Mouse (Mus musculus) CH12.LX (cell line): Measurements from ENCODE around the gene Rufy1. TPM values are rescaled to one million over a fixed set of nuclear protein-coding genes. Genes with fewer than 3 reads are reported as not detected.

Source experiments
- DNase-seq: peaks from one replicate; pipeline ENCODE4 v3.0.0-alpha.2; 2013; ENCODE audit errors: extremely low read depth
- H3K27ac ChIP-seq: 2 replicates; pipeline ENCODE4 v1.5.1; 2012; ENCODE audit warnings: low read depth, mild to moderate bottlenecking, control low read depth, moderate library complexity; ENCODE audit not compliant: insufficient read depth
- H3K27me3 ChIP-seq: replicated peaks from 2 replicates; pipeline ENCODE3; 2012; ENCODE audit warnings: inconsistent platforms
- H3K36me3 ChIP-seq, 2 experiments: replicated peaks in 1 of 2; 2 replicates each; pipeline versions ENCODE3 to v1.6.1; 2012; ENCODE audit warnings: inconsistent platforms in 1 of 2, low read length in 1 of 2, mild to moderate bottlenecking in 1 of 2, mixed read lengths in 1 of 2, moderate library complexity in 1 of 2; ENCODE audit not compliant: control insufficient read depth in 1 of 2, insufficient read depth in 1 of 2
- H3K4me1 ChIP-seq, 2 experiments: 2 replicates each; pipeline ENCODE4 v1.6.1; 2012; ENCODE audit warnings: inconsistent platforms in 1 of 2, moderate library complexity in 1 of 2; ENCODE audit not compliant: insufficient read depth in 2 of 2, control insufficient read depth in 1 of 2
- H3K4me2 ChIP-seq: 2 replicates; pipeline ENCODE4 v1.6.1; 2012; ENCODE audit warnings: low read depth, mild to moderate bottlenecking, control low read depth; ENCODE audit not compliant: poor library complexity, insufficient read depth, severe bottlenecking
- H3K4me3 ChIP-seq, 3 experiments: fragments of 150-350 bp in 1 of 3; sonication (generic) in 1 of 3; replicated peaks in 1 of 3; 2 replicates each; pipeline versions ENCODE3 to v1.5.1; 2011 to 2012; ENCODE audit warnings: low read depth in 2 of 3, low read length in 2 of 3, mild to moderate bottlenecking in 2 of 3, moderate library complexity in 2 of 3, control low read depth in 1 of 3, improper control_type of control experiment in 1 of 3, inconsistent platforms in 1 of 3, mixed read lengths in 1 of 3; ENCODE audit not compliant: poor library complexity in 1 of 3
- H3K79me2 ChIP-seq: replicated peaks from 2 replicates; pipeline ENCODE4 v1.6.1; 2012; ENCODE audit warnings: mild to moderate bottlenecking, moderate library complexity; ENCODE audit not compliant: control insufficient read depth, poor library complexity, insufficient read depth, severe bottlenecking; ENCODE audit errors: extremely low read depth
- H3K9ac ChIP-seq: 2 replicates; pipeline ENCODE4 v1.6.1; 2012; ENCODE audit warnings: low read depth, mild to moderate bottlenecking, control low read depth, moderate library complexity; ENCODE audit not compliant: insufficient read depth
- H3K9me3 ChIP-seq: replicated peaks from 2 replicates; pipeline ENCODE3; 2012; ENCODE audit warnings: low read length, inconsistent platforms, mixed read lengths
- BHLHE40 ChIP-seq: IDR thresholded peaks from 2 replicates; pipeline ENCODE4 v1.6.1; 2011; ENCODE audit warnings: mild to moderate bottlenecking, low read depth, low read length, improper control_type of control experiment
- CHD1 ChIP-seq: IDR thresholded peaks from 2 replicates; pipeline ENCODE4 v1.6.1; 2012; ENCODE audit warnings: low read depth, low read length, improper control_type of control experiment, inconsistent platforms
- CHD2 ChIP-seq: IDR thresholded peaks from 2 replicates; pipeline ENCODE4 v1.6.1; 2011; ENCODE audit warnings: low read length, improper control_type of control experiment
- CTCF ChIP-seq, 2 experiments: IDR thresholded peaks in 1 of 2; conservative IDR thresholded peaks in 1 of 2; 2 replicates each; pipeline ENCODE4 v1.5.1; 2011 to 2012; ENCODE audit warnings: low read depth in 2 of 2, low read length in 2 of 2, improper control_type of control experiment in 1 of 2, inconsistent platforms in 1 of 2, mild to moderate bottlenecking in 1 of 2, moderate library complexity in 1 of 2
- E2F4 ChIP-seq: IDR thresholded peaks from 2 replicates; pipeline ENCODE4 v1.6.1; 2011; ENCODE audit warnings: low read depth, low read length, improper control_type of control experiment; ENCODE audit not compliant: insufficient replicate concordance
- ELF1 ChIP-seq: IDR thresholded peaks from 2 replicates; pipeline ENCODE4 v1.6.1; 2014; ENCODE audit warnings: low read depth, mild to moderate bottlenecking, inconsistent platforms, low read length, improper control_type of control experiment
- EP300 ChIP-seq: IDR thresholded peaks from 2 replicates; pipeline ENCODE4 v1.6.1; 2011; ENCODE audit warnings: low read length, improper control_type of control experiment
- ETS1 ChIP-seq: conservative IDR thresholded peaks from 2 replicates; pipeline ENCODE4 v1.6.1; 2012; ENCODE audit warnings: low read depth, mild to moderate bottlenecking, inconsistent platforms, low read length, improper control_type of control experiment, moderate library complexity
- HCFC1 ChIP-seq: IDR thresholded peaks from 2 replicates; pipeline ENCODE4 v1.6.1; 2012; ENCODE audit warnings: low read depth, mild to moderate bottlenecking, inconsistent platforms, low read length, improper control_type of control experiment
- JUND ChIP-seq: conservative IDR thresholded peaks from 2 replicates; pipeline ENCODE4 v1.6.1; 2011; ENCODE audit warnings: low read depth, low read length, improper control_type of control experiment
- MAFK ChIP-seq: IDR thresholded peaks from 2 replicates; pipeline ENCODE4 v1.6.1; 2011; ENCODE audit warnings: low read length, improper control_type of control experiment; ENCODE audit not compliant: insufficient replicate concordance
- MAZ ChIP-seq: IDR thresholded peaks from 2 replicates; pipeline ENCODE4 v1.6.1; 2012; ENCODE audit warnings: low read depth, mild to moderate bottlenecking, inconsistent platforms, low read length, improper control_type of control experiment, moderate library complexity
- MEF2A ChIP-seq: IDR thresholded peaks from 2 replicates; pipeline ENCODE4 v1.6.1; 2014; ENCODE audit warnings: low read depth, mild to moderate bottlenecking, inconsistent platforms, low read length, improper control_type of control experiment, borderline replicate concordance
- MXI1 ChIP-seq: IDR thresholded peaks from 2 replicates; pipeline ENCODE4 v1.6.1; 2011; ENCODE audit warnings: mild to moderate bottlenecking, low read depth, low read length, improper control_type of control experiment
- NELFE ChIP-seq: IDR thresholded peaks from 2 replicates; pipeline ENCODE4 v1.6.1; 2011; ENCODE audit warnings: low read depth, low read length, improper control_type of control experiment
- NRF1 ChIP-seq: IDR thresholded peaks from 2 replicates; pipeline ENCODE4 v1.6.1; 2014; ENCODE audit warnings: low read depth, mild to moderate bottlenecking, inconsistent platforms, low read length, improper control_type of control experiment, moderate library complexity
- PAX5 ChIP-seq: IDR thresholded peaks from 2 replicates; pipeline ENCODE4 v1.6.1; 2012; ENCODE audit warnings: low read length, inconsistent platforms, mixed read lengths
- POLR2A ChIP-seq: IDR thresholded peaks from 2 replicates; pipeline ENCODE4 v1.6.1; 2011; ENCODE audit warnings: low read depth, mild to moderate bottlenecking, improper control_type of control experiment, low read length
- POLR2AphosphoS2 ChIP-seq: IDR thresholded peaks from 2 replicates; pipeline ENCODE4 v1.6.1; 2011; ENCODE audit warnings: low read depth, low read length, improper control_type of control experiment
- RAD21 ChIP-seq: IDR thresholded peaks from 2 replicates; pipeline ENCODE4 v1.6.1; 2011; ENCODE audit warnings: low read depth, mild to moderate bottlenecking, low read length, improper control_type of control experiment, moderate library complexity
- RCOR1 ChIP-seq: conservative IDR thresholded peaks from 2 replicates; pipeline ENCODE4 v1.6.1; 2012; ENCODE audit warnings: low read depth, mild to moderate bottlenecking, inconsistent platforms, low read length, improper control_type of control experiment
- SIN3A ChIP-seq: IDR thresholded peaks from 2 replicates; pipeline ENCODE4 v1.6.1; 2012; ENCODE audit warnings: low read length, improper control_type of control experiment, inconsistent platforms
- SMC3 ChIP-seq: IDR thresholded peaks from 2 replicates; pipeline ENCODE4 v1.6.1; 2011; ENCODE audit warnings: low read depth, low read length, improper control_type of control experiment
- TBP ChIP-seq: conservative IDR thresholded peaks from 2 replicates; pipeline ENCODE4 v1.6.1; 2011; ENCODE audit warnings: low read depth, low read length, improper control_type of control experiment
- TCF12 ChIP-seq: IDR thresholded peaks from 2 replicates; pipeline ENCODE4 v1.6.1; 2014; ENCODE audit warnings: low read depth, mild to moderate bottlenecking, inconsistent platforms, low read length, improper control_type of control experiment
- UBTF ChIP-seq: IDR thresholded peaks from 2 replicates; pipeline ENCODE4 v1.6.1; 2012; ENCODE audit warnings: low read depth, mild to moderate bottlenecking, inconsistent platforms, low read length, improper control_type of control experiment, moderate library complexity
- USF1 ChIP-seq: IDR thresholded peaks from 2 replicates; pipeline ENCODE4 v1.6.1; 2014; ENCODE audit warnings: low read depth, mild to moderate bottlenecking, inconsistent platforms, low read length, improper control_type of control experiment
- USF2 ChIP-seq: conservative IDR thresholded peaks from 2 replicates; pipeline ENCODE4 v1.6.1; 2011; ENCODE audit warnings: low read depth, low read length, improper control_type of control experiment
- ZC3H11A ChIP-seq: IDR thresholded peaks from 2 replicates; pipeline ENCODE4 v1.6.1; 2012; ENCODE audit warnings: low read depth, mild to moderate bottlenecking, inconsistent platforms, low read length, improper control_type of control experiment
- ZKSCAN1 ChIP-seq: IDR thresholded peaks from 2 replicates; pipeline ENCODE4 v1.6.1; 2012; ENCODE audit warnings: low read depth, inconsistent platforms, low read length, improper control_type of control experiment, borderline replicate concordance
- ZMIZ1 ChIP-seq: IDR thresholded peaks from 2 replicates; pipeline ENCODE4 v1.6.1; 2012; ENCODE audit warnings: low read depth, mild to moderate bottlenecking, inconsistent platforms, low read length, improper control_type of control experiment
- ZNF384 ChIP-seq: IDR thresholded peaks from 2 replicates; pipeline ENCODE4 v1.6.1; 2012; ENCODE audit warnings: low read depth, low read length, improper control_type of control experiment, inconsistent platforms
- dilution Hi-C: fragments of 300-500 bp; cut with MboI; formaldehyde crosslinking; loops from 2 replicates; pipeline ENCODE4 v1.14.3; 2020; ENCODE audit warnings: low sequenced_read_pairs; ENCODE audit not compliant: extremely low pct_unique_long_range_greater_than_20kb, extremely low pct_ligation_motif_present
- in situ Hi-C: fragments of 300-500 bp; cut with MboI; formaldehyde crosslinking; loops from 3 replicates; pipeline ENCODE4 v1.14.3; 2019; ENCODE audit warnings: low sequenced_read_pairs, low pct_ligation_motif_present, low pct_unique_long_range_greater_than_20kb, mixed read lengths
- polyA plus RNA-seq: library from polyadenylated mRNA; unstranded; fragments of >175 nt; gene quantifications from 2 replicates; pipeline ENCODE4 v1.2.1, GENCODE M21; 2012; ENCODE audit warnings: low read depth; ENCODE audit not compliant: insufficient read length
- total RNA-seq, 2 experiments: library from RNA; depleted of rRNA; stranded (reverse); fragments of 300-350 nt in 1 of 2; fragments of >200 nt in 1 of 2; gene quantifications; 2 replicates each; pipeline ENCODE4 v1.2.3; 2012 to 2014

Gene Rufy1
- total and polyA plus RNA-seq, 3 experiments = 11.0 to 21.3 (median 18.0) TPM

DNA sequence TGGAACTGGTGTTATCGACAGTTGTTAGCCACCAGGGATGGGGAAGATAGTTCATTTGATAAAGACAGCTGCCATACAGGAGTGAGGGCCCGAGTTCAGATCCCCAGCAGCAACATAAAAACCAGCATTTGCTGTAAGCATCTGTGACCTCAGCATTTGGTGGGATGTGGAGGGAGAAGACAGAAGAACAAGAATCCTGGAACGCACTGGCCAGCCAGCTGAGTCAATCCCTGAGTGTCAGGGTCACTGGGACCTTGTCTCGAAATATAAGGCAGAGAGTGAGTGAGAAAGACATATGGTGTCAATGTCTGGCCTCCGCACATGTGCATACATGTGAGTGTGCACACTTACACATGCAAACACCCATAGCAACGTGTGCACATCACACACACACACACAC, 9.8 kb upstream of the Rufy1 start:
- Histone ChIP-seq H3K79me2 (no peaks in the 10 kb centered on the region), H3K27me3 (no peaks in the 10 kb centered on the region), H3K36me3 (no peaks in the 10 kb centered on the region)
- no peak for TF ChIP-seq RAD21
- no peak for TF ChIP-seq POLR2AphosphoS2
- TF ChIP-seq MAFK = no peak
- TF ChIP-seq PAX5 = no peak
- TF ChIP-seq MEF2A = no peak
- TF ChIP-seq ZC3H11A = no peak
- TF ChIP-seq ZKSCAN1 = no peak
- TF ChIP-seq SIN3A = no peak
- TF ChIP-seq CHD2 = no peak
- TF ChIP-seq CTCF (conservative IDR thresholded peaks at IDR 0.05 in 1 of 2, IDR thresholded peaks at IDR 0.05 in 1 of 2; ENCODE audit: low read depth in 2 of 2, low read length in 2 of 2) = no peak
- TF ChIP-seq CHD1 = no peak
- TF ChIP-seq, all 38 proteins: peak for 0
- H3K27ac ChIP-seq = no peak overlapping the region
- in situ Hi-C loops (no loop called here), dilution Hi-C loops (no loop called here)
- H3K4me1 ChIP-seq = peaks cover 4 to 27% of the 10 kb centered on the region in 2 experiments; a peak in 3 of 4 replicates
- no peak for DNase-seq
- no peak overlapping the region for H3K9ac ChIP-seq
- no peak overlapping the region for H3K4me2 ChIP-seq
- H3K4me3 ChIP-seq = no peak overlapping the region
- H3K9me3 ChIP-seq = no peaks in the 10 kb centered on the region

GRCm38 (mm10) chr11:50439857-50440256, 8.9 kb upstream of the Rufy1 start:
- H3K27me3 ChIP-seq = no peaks in the 10 kb centered on the region
- H3K36me3 ChIP-seq = no peaks in the 10 kb centered on the region
- peaks cover 3% of the 10 kb centered on the region for H3K9me3 ChIP-seq
- H3K4me1 ChIP-seq = peaks cover 4 to 31% of the 10 kb centered on the region in 2 experiments; a peak in 3 of 4 replicates
- H3K4me3 ChIP-seq = no peak overlapping the region
- no peak overlapping the region for H3K4me2 ChIP-seq
- no peaks in the 10 kb centered on the region for H3K79me2 ChIP-seq
- H3K9ac ChIP-seq = no peak overlapping the region
- H3K27ac ChIP-seq = no peak overlapping the region
- DNase-seq = peak; percentile 48
- in situ Hi-C loops = loop anchor here (10.0 kb wide), 1 partner anchor 325 kb away; no protein-coding TSS in a partner anchor
- dilution Hi-C loops = no loop called here
- TF ChIP-seq TCF12 (no peak), CHD1 (no peak), SIN3A (no peak), USF1 (no peak), POLR2AphosphoS2 (no peak), UBTF (no peak), JUND (peak; percentile 47; the same call in 1 of the 2 replicates), MAFK (no peak), RAD21 (peak; percentile 69), RCOR1 (no peak), MXI1 (no peak; the same call in 1 of the 2 replicates), MAZ (no peak), SMC3 (peak; percentile 73), ZNF384 (no peak), NRF1 (no peak), POLR2A (no peak), TBP (no peak), ETS1 (peak; percentile 24; the same call in 1 of the 2 replicates), CHD2 (no peak), BHLHE40 (peak; percentile 31; the same call in 1 of the 2 replicates), PAX5 (no peak), ZMIZ1 (no peak), E2F4 (no peak), MEF2A (peak; percentile 13; the same call in 1 of the 2 replicates), ELF1 (no peak), USF2 (no peak), HCFC1 (no peak), EP300 (peak; percentile 56; the same call in 1 of the 2 replicates), ZC3H11A (no peak), NELFE (no peak)
